Mouse (Mus musculus) cerebellum, adult 8-10 months (tissue): Measurements from ENCODE around the gene Doc2g.
A peak's percentile ranks its signal among the peaks of the same experiment; 100 is the strongest.
"Not testable (repeated sequence)": the region's sequence is repeated elsewhere in the genome, so short reads cannot be mapped to it uniquely, and the experiment has no call there.

ENCODE experiments used
- DNase-seq: peaks from one replicate; pipeline ENCODE4 v3.0.0; 2022

Gene Doc2g

GRCm38 (mm10) chr19:4018743-4019583, 15.8 kb downstream of the Doc2g start:
- peak; percentile 86 for DNase-seq

GRCm38 (mm10) chr19:4023185-4023584, 20.1 kb downstream of the Doc2g start:
- no peak for DNase-seq

- no peak for DNase-seq
Observed at GRCm38 (mm10) chr19:4027576-4027975, 24.5 kb downstream of the Doc2g start.

- no peak for DNase-seq
Observed at GRCm38 (mm10) chr19:4032668-4033067, 29.6 kb downstream of the Doc2g start.

GRCm38 (mm10) chr19:4033298-4033697, 30.2 kb downstream of the Doc2g start:
- no peak for DNase-seq

GRCm38 (mm10) chr19:4033742-4034141, 30.6 kb downstream of the Doc2g start:
- no peak for DNase-seq

- peak; percentile 12 for DNase-seq
Observed at GRCm38 (mm10) chr19:4036327-4037045, 33.4 kb downstream of the Doc2g start.

GRCm38 (mm10) chr19:4037154-4037787, 34.2 kb downstream of the Doc2g start:
- DNase-seq: not testable (repeated sequence)

- peak; percentile 81 for DNase-seq
Observed at GRCm38 (mm10) chr19:4037788-4038232, 34.7 kb downstream of the Doc2g start, which contains the start of gene Gstp1. Gstp1 (minus strand) TSS chr19:4037985.

GRCm38 (mm10) chr19:4040941-4041340, 37.8 kb downstream of the Doc2g start:
- DNase-seq: not testable (repeated sequence)

GRCm38 (mm10) chr19:4041500-4041899, 38.4 kb downstream of the Doc2g start:
- DNase-seq: not testable (repeated sequence)

- no peak for DNase-seq
Observed at GRCm38 (mm10) chr19:4042124-4042523, 39.0 kb downstream of the Doc2g start.

- not testable (repeated sequence) for DNase-seq
Observed at GRCm38 (mm10) chr19:4044109-4044508, 41.0 kb downstream of the Doc2g start.

- peak; percentile 78 for DNase-seq
Observed at GRCm38 (mm10) chr19:4045966-4046865, 43.1 kb downstream of the Doc2g start, which contains the start of gene Gstp2. Gstp2 (minus strand) TSS chr19:4046023.

GRCm38 (mm10) chr19:4046866-4047254, 43.7 kb downstream of the Doc2g start:
- DNase-seq: no peak

- peak; percentile 87 for DNase-seq
Observed at GRCm38 (mm10) chr19:4047859-4048258, 44.7 kb downstream of the Doc2g start.

- DNase-seq: not testable (repeated sequence)
Observed at GRCm38 (mm10) chr19:4049069-4049468, 46.0 kb downstream of the Doc2g start.

GRCm38 (mm10) chr19:4051016-4051415, 47.9 kb downstream of the Doc2g start:
- DNase-seq: no peak

- peak; percentile 69 for DNase-seq
Observed at GRCm38 (mm10) chr19:4051741-4052515, 48.8 kb downstream of the Doc2g start.

- DNase-seq: no peak
Observed at GRCm38 (mm10) chr19:4052516-4053030, 49.5 kb downstream of the Doc2g start.

- DNase-seq: no peak
Observed at GRCm38 (mm10) chr19:4054613-4055012, 51.5 kb downstream of the Doc2g start.
